Mouse (Mus musculus) midbrain, embryonic 16.5 days (tissue): ENCODE data around the gene Adap1. TPM values are rescaled to one million over a fixed set of nuclear protein-coding genes. Genes with fewer than 3 reads are reported as not detected.

ENCODE experiments used
- microRNA counts: library from miRNA; unstranded; fragments of <30 nt; microRNA quantifications from one replicate; lab custom pipeline; 2016
- microRNA-seq: library from miRNA; unstranded; fragments of <30 nt; microRNA quantifications from one replicate; pipeline ENCODE4, GENCODE M21; 2017
- polyA plus RNA-seq: library from polyadenylated mRNA; unstranded; fragments of >200 nt; fragmentation: Nextera tagmentation; extraction: Ambion mirVana; gene quantifications from 2 replicates; pipeline ENCODE4 v1.2.1, GENCODE M21; 2015

The Adap1 gene
- polyA plus RNA-seq, 1 experiment from 2014 or later: 68.5 TPM

MicroRNAs within 50 kb of the gene (microRNA counts, 519-probe panel; counts per million panel counts)
- microRNA mmu-miR-339-3p (lab: Ali Mortazavi, UCI) (386 counts per million, percentile 18 among the panel's probes with 10 or more counts), microRNA mmu-miR-339-5p (lab: Ali Mortazavi, UCI) (386 counts per million, percentile 18 among the panel's probes with 10 or more counts)

Small RNAs within 50 kb of the gene (microRNA-seq; reads per million reads assigned to microRNA genes)
- gene Mir339: 396 reads per million, percentile 69 among the genes with 10 or more reads in this experiment

Other genes with a start within 250 kb of the Adap1 start
- gene Prkar1b, start 175.6 kb downstream of the Adap1 start, polyA plus RNA-seq: 327 and 368 TPM in 2 replicates
- 3.2 and 3.5 TPM in 2 replicates for gene Dnaaf5, start 175.4 kb downstream of the Adap1 start, polyA plus RNA-seq
- 47.4 and 48.5 TPM in 2 replicates for gene Sun1, start 125.0 kb downstream of the Adap1 start, polyA plus RNA-seq
- gene Get4, start 73.3 kb downstream of the Adap1 start, polyA plus RNA-seq: 115 and 122 TPM in 2 replicates
- gene Cox19, start 25.8 kb upstream of the Adap1 start, polyA plus RNA-seq: 102 and 105 TPM in 2 replicates
- not detected in 2 replicates for gene Cyp2w1, start 27.0 kb upstream of the Adap1 start, polyA plus RNA-seq
- 2.5 and 2.9 TPM in 2 replicates for gene Gpr146, start 52.1 kb upstream of the Adap1 start, polyA plus RNA-seq
- gene C130050O18Rik, start 79.7 kb upstream of the Adap1 start, polyA plus RNA-seq: 0.14 and 0.39 TPM in 2 replicates
- 9.4 TPM in 2 replicates for gene Gper1, start 97.5 kb upstream of the Adap1 start, polyA plus RNA-seq
- 16.8 and 17.7 TPM in 2 replicates for gene 3110082I17Rik, start 134.9 kb upstream of the Adap1 start, polyA plus RNA-seq
- 24.0 and 28.1 TPM in 2 replicates for gene Zfand2a, start 158.9 kb upstream of the Adap1 start, polyA plus RNA-seq
- gene Uncx, start 217.9 kb upstream of the Adap1 start, polyA plus RNA-seq: 22.5 and 23.8 TPM in 2 replicates